Mouse (Mus musculus) adrenal gland, postnatal 10 days (tissue): ENCODE results near the gene Prdm16. TPM values are rescaled to one million over a fixed set of nuclear protein-coding genes. Genes with fewer than 3 reads are reported as not detected.

Source experiments
- DNase-seq: peaks from one replicate; pipeline ENCODE4 v3.0.0; 2021; ENCODE audit warnings: mixed read lengths
- total RNA-seq, 2 experiments: library from RNA; stranded (reverse); gene quantifications; 2 replicates each; pipeline ENCODE4 v1.2.3; 2021

The Prdm16 gene
- total RNA-seq, 2 experiments from 2014 or later: 9.0 to 17.8 TPM

- no peak for DNase-seq
Observed at GRCm38 (mm10) chr4:154603663-154604441, 32.8 kb downstream of the Prdm16 start.

DNA sequence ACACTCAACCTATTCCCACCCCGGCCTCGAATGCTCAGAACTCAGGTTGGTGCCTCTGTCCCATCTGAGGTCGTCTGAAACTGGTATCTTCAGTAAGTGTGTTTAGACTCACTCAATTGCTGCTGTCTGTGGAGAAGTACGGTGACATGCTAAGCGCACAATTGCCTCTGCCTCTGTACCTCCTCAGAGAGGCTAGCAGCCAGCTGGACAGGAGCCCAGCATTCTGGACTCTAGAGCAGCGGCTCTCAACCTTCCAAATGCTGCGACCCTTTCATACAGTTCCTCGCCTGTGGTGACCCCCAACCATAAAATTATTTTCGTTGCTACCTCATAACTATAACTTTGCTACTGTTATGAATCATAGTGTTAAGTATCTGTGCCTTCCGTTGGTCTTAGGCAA, 34.3 kb downstream of the Prdm16 start:
- peak; percentile 57 for DNase-seq

DNA sequence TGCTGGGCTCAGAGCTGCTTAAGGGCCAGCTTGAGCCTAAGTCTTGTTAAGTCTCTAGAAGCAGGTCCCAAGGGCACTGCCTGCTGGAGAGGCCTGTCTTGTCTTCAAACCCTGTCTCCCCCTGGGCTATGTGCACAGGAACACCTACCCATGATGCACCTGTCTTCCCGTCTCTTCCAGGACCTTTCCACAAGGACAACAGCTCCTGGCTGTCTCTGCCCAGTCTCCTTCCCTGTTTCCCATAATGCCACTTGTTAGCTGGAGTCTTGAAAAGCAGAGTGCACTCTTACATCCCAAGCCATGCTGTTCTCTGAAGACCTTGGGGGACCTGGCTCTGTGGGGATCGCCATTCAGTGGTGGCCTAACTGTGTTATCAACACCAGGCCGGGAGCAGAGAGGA, 35.7 kb downstream of the Prdm16 start:
- DNase-seq: no peak

DNA sequence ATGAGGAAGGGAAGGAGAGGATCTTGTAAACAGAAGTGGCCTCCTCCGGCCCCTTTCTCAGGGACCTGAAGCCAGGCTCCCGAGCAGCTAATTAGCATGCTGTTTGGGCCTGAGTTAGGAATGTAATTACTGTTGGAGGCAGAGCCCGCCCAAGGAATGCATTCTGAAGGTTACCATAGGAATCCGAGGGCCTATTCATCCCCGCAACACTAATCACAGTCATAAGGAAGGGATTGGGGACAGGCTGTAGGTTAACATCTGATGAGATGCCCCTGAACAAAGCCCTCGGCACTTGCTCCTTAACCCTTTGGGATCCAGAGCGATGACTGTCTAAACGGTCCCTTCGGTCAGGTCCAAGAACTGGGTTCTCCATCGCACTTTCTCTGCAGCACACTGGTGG, 36.7 kb downstream of the Prdm16 start:
- DNase-seq: no peak

GRCm38 (mm10) chr4:154598357-154598756, 38.3 kb downstream of the Prdm16 start:
- no peak for DNase-seq

DNA sequence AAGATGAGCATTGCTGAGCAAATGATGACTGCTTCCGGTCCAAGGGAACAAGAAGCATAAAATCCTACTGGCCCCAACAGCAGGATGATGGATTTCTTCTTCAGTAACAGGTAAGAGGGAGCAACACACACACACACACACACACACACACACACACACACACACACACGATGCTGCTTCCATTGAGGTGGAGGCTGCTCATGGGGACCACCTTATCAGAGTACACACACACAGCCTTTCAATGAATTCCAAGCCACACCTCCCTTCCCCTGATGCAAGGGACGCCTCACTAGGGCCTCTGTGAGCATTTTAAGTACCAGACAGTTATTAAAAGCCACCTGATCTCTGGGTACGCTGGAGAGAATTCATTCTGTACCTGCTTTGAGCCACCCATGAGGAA, 39.9 kb downstream of the Prdm16 start:
- DNase-seq: no peak

DNA sequence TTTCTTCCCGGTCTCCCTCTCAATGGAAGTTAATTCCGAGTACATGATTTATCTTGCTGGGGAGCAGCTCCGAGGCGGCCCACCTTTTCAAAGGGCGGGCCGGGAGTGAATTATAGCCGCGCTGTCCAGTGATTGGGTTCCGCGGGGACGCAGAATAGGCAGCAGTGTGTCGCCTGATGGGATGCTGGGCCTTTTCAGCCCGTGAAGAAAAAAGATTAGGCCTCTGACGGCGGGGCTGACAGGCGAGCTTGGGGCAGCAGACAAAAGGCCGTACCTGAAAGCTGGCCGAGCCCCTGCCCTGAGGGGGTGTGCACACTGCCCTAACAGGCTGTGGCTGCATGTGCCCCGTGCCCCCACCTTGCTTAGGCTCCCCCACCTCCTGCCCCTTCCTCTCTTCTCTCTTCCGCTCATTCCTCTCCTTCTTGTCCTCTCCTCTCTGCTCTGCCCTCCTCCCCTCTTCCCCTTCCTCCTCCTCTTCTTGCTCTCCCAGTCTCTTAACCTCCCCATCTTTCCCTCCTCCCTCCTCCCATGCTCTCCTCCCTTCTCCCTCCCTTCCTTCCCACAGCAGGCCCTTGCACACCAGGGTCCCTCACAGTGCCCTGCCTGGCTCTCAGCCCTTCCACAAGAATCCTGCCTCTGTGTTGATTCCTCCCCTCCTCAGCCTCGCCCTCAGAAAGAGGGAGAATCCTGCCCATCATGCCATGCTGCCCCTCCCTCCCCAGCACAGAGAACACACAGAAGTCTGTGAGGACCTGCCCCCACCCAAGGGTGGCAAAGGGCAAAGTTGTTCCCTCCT, 41.7 kb downstream of the Prdm16 start:
- DNase-seq: no peak

DNA sequence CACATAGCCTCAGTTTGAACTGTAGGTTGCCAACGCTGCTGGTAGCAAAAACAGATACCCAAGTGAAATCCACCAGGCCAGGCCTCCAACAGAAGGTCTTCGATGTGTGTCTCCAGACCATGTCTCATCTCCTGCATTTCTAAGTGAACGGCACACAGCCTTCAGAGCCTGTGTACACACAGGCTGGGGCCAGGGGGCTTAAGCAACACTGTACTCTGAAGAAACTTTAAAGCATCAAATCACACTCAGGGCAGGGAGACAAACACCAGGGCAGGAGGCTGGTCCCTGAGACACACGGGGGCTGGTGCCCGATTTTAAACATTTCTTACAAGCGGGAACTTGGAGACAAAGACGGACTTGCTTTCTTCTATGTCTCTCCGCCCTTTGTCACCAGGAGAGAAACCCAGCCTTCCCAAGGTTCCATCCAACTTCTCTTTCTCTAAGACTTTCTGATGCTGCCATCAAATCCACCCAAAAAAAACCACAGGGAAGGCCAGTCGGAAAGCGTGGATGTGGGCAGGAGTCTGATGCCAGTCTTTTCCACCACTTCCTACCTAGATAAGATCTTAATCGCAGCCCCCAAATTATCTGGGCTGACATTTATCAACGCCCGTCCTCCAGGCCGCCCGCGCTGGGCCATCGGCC, 42.4 kb downstream of the Prdm16 start:
- DNase-seq: no peak

- no peak for DNase-seq
Observed at GRCm38 (mm10) chr4:154592562-154592961, 44.1 kb downstream of the Prdm16 start.

- DNase-seq: no peak
Observed at GRCm38 (mm10) chr4:154590910-154591309, 45.8 kb downstream of the Prdm16 start.

GRCm38 (mm10) chr4:154586334-154586733, 50.3 kb downstream of the Prdm16 start:
- DNase-seq: no peak

GRCm38 (mm10) chr4:154585779-154586178, 50.9 kb downstream of the Prdm16 start:
- no peak for DNase-seq

GRCm38 (mm10) chr4:154583712-154584111, 53.0 kb downstream of the Prdm16 start:
- no peak for DNase-seq

GRCm38 (mm10) chr4:154582607-154583236, 54.0 kb downstream of the Prdm16 start:
- DNase-seq: no peak

GRCm38 (mm10) chr4:154581261-154581886, 55.3 kb downstream of the Prdm16 start:
- DNase-seq: peak; percentile 41

DNA sequence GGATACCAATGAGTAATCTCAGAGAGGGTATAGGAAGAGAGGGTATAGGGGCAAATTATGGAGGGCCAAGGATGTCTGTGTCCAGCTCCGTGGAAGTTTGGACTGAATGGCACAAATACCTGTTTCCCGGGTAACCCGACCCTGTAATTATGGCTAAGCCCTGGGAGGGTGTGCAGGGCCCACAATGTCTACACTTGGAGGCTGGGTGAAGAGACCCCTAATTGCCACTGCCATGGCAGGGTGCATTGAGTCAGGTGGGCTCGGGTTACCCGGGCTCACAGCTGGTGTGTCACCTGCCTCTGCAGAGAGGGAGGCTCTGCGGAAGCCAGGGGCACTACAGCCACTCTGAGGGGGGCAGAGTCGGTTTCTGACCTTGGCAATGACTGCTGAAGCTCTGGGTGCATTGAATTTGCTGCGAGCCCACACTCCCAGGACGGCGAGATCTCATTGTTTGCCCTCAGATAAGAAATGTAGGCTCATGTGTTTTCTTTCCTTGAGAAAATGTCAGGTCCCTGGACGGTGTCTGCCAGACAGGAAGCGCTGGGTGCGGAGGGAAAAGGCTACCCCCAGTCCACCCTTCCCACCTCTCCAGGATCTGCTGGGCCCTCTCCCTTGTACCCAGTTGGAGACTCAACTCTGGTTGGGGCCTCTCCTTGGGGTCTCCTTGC, 62.3 kb downstream of the Prdm16 start:
- no peak for DNase-seq

DNA sequence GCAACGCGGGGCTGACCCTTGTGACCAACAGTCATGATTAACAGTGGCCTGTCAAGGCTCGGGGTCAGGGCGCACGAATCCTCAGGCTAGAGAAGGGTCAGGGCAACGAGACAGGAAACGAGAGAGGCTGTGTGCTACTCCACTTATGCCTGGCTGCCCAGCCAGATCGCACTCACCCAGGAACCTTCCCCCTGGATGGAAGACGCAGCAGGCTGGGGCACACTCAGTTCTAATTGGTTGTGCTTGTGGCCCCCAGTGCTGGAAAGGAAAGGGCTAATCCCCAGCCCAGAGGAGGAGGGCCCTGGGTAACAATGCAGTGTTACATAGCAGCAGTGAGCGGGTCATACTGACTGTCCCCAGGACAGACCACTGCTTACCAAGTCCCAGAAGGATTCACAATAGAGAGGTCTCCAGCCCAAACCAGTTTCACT, 66.2 kb downstream of the Prdm16 start:
- no peak for DNase-seq

GRCm38 (mm10) chr4:154569845-154570244, 66.8 kb downstream of the Prdm16 start:
- no peak for DNase-seq

DNA sequence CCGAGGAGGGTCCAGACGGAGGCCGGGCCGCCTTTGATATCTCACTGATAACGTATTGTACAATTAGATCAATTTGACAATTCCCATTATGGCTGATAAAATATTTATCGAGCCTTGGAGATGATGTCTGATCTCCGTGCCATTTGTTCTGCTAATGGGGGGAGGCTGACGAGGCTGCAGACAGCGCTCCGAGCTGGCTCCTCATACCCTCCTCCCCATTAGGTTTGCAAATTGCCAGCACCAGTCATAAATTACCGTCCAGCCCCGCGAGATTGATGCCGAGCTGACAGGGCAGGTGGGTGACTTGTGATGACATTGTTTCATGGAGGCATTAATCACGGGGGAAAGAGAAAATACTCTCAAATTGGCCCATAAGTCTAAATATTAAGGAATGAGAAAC, 67.9 kb downstream of the Prdm16 start:
- no peak for DNase-seq

GRCm38 (mm10) chr4:154567942-154568341, 68.7 kb downstream of the Prdm16 start:
- DNase-seq: no peak

GRCm38 (mm10) chr4:154563201-154563600, 73.5 kb downstream of the Prdm16 start:
- DNase-seq: no peak
